Mouse (Mus musculus) ES-Bruce4 (cell line): ENCODE measurements around the gene Cryzl1. TPM values are rescaled to one million over a fixed set of nuclear protein-coding genes. Genes with fewer than 3 reads are reported as not detected.

Experiments
- H3K27ac ChIP-seq: 2 replicates; pipeline ENCODE4 v1.5.1; 2012; ENCODE audit warnings: low read length, inconsistent platforms; ENCODE audit not compliant: insufficient read depth
- H3K27me3 ChIP-seq: 2 replicates; pipeline ENCODE4 v1.6.1; 2012; ENCODE audit warnings: mild to moderate bottlenecking, low read length, inconsistent platforms; ENCODE audit not compliant: control insufficient read depth, poor library complexity, insufficient read depth, severe bottlenecking
- H3K36me3 ChIP-seq: 2 replicates; pipeline ENCODE4 v1.6.1; 2012; ENCODE audit warnings: inconsistent platforms, mild to moderate bottlenecking, low read length, moderate library complexity; ENCODE audit not compliant: control insufficient read depth, poor library complexity, insufficient read depth, severe bottlenecking
- H3K4me1 ChIP-seq: one replicate; pipeline ENCODE4 v1.8.1; 2011; ENCODE audit warnings: low read length; ENCODE audit not compliant: control insufficient read depth, insufficient read depth
- H3K4me3 ChIP-seq: 2 replicates; pipeline ENCODE4 v1.5.1; 2011; ENCODE audit warnings: low read depth, mild to moderate bottlenecking, low read length
- H3K9ac ChIP-seq: 2 replicates; pipeline ENCODE4 v1.6.1; 2012; ENCODE audit warnings: low read depth, mild to moderate bottlenecking, inconsistent platforms; ENCODE audit not compliant: poor library complexity, severe bottlenecking
- H3K9me3 ChIP-seq: replicated peaks from 2 replicates; pipeline ENCODE4 v1.6.1; 2012; ENCODE audit warnings: mild to moderate bottlenecking, low read length, inconsistent platforms; ENCODE audit not compliant: control insufficient read depth, poor library complexity, insufficient read depth, severe bottlenecking
- CTCF ChIP-seq: IDR thresholded peaks from one replicate; pipeline ENCODE4 v1.8.1; 2011; ENCODE audit warnings: low read depth, low read length
- EP300 ChIP-seq: IDR thresholded peaks from 2 replicates; pipeline ENCODE4 v1.6.1; 2011; ENCODE audit warnings: low read depth, low read length; ENCODE audit not compliant: insufficient read depth
- POLR2A ChIP-seq: IDR thresholded peaks from one replicate; pipeline ENCODE4 v1.8.1; 2011; ENCODE audit warnings: low read length; ENCODE audit not compliant: insufficient read depth
- polyA plus RNA-seq: library from polyadenylated mRNA; stranded (reverse); fragments of >200 nt; gene quantifications from 2 replicates; pipeline ENCODE4 v1.2.4, GENCODE M21; 2011; ENCODE audit warnings: low read depth; ENCODE audit not compliant: missing spikeins, insufficient read depth, insufficient read length

The Cryzl1 gene
- polyA plus RNA-seq, 1 experiment: 60.0 TPM

- TF ChIP-seq POLR2A: no peak
- no peak for TF ChIP-seq EP300
- no peak for TF ChIP-seq CTCF
- Histone ChIP-seq H3K27me3 (no peaks in the 10 kb centered on the region), H3K4me3 (no peak overlapping the region), H3K36me3 (no peaks in the 10 kb centered on the region), H3K27ac (no peak overlapping the region), H3K9me3 (0 out of 2 replicates have a peak, but pooled peaks cover 3% of the 10 kb centered on the region), H3K9ac (no peak overlapping the region), H3K4me1 (peaks cover under 1% of the 10 kb centered on the region)
Observed at GRCm38 (mm10) chr16:91746101-91746950, 17.6 kb upstream of the Cryzl1 start.

GRCm38 (mm10) chr16:91743055-91743454, 14.3 kb upstream of the Cryzl1 start:
- H3K4me3 ChIP-seq: no peak overlapping the region
- H3K9ac ChIP-seq: no peak overlapping the region
- no peak for TF ChIP-seq CTCF
- no peak for TF ChIP-seq POLR2A
- no peak for TF ChIP-seq EP300
- H3K9me3 ChIP-seq: no peaks in the 10 kb centered on the region
- H3K36me3 ChIP-seq: no peaks in the 10 kb centered on the region
- no peaks in the 10 kb centered on the region for H3K27me3 ChIP-seq
- peaks cover 10% of the 10 kb centered on the region for H3K4me1 ChIP-seq
- H3K27ac ChIP-seq: no peak overlapping the region

- H3K4me1 ChIP-seq: peaks cover 11% of the 10 kb centered on the region
- no peaks in the 10 kb centered on the region for H3K36me3 ChIP-seq
Observed at GRCm38 (mm10) chr16:91740918-91741255, 12.1 kb upstream of the Cryzl1 start.

GRCm38 (mm10) chr16:91740184-91740917, 11.6 kb upstream of the Cryzl1 start:
- Histone ChIP-seq H3K9me3 (no peaks in the 10 kb centered on the region), H3K4me3 (no peak overlapping the region), H3K9ac (no peak overlapping the region), H3K4me1 (peaks cover 11% of the 10 kb centered on the region), H3K27ac (peak overlapping the region; percentile 55), H3K36me3 (no peaks in the 10 kb centered on the region), H3K27me3 (no peaks in the 10 kb centered on the region)
- TF ChIP-seq EP300: no peak
- TF ChIP-seq POLR2A: no peak
- TF ChIP-seq CTCF: no peak

More at GRCm38 (mm10) chr16:91740918-91741255, 12.1 kb upstream of the Cryzl1 start:
- H3K4me3 ChIP-seq: no peak overlapping the region
- no peaks in the 10 kb centered on the region for H3K9me3 ChIP-seq
- TF ChIP-seq CTCF: no peak
- TF ChIP-seq POLR2A: no peak
- no peak for TF ChIP-seq EP300
- peak overlapping the region; percentile 41 for H3K27ac ChIP-seq
- H3K27me3 ChIP-seq: no peaks in the 10 kb centered on the region
- no peak overlapping the region for H3K9ac ChIP-seq

GRCm38 (mm10) chr16:91738505-91738904, 9.7 kb upstream of the Cryzl1 start:
- H3K9me3 ChIP-seq: no peaks in the 10 kb centered on the region
- TF ChIP-seq POLR2A (no peak), CTCF (no peak), EP300 (no peak)
- H3K9ac ChIP-seq: no peak overlapping the region
- no peaks in the 10 kb centered on the region for H3K27me3 ChIP-seq
- H3K4me3 ChIP-seq: no peak overlapping the region
- H3K4me1 ChIP-seq: peaks cover 11% of the 10 kb centered on the region
- no peak overlapping the region for H3K27ac ChIP-seq
- H3K36me3 ChIP-seq: no peaks in the 10 kb centered on the region
